Mouse (Mus musculus) lung, adult 2 months (tissue): ENCODE data around the gene Trim27. TPM values are rescaled to one million over a fixed set of nuclear protein-coding genes. Genes with fewer than 3 reads are reported as not detected.
A peak's percentile ranks its signal among the peaks of the same experiment; 100 is the strongest.

Source experiments
- DNase-seq: peaks from one replicate; pipeline ENCODE4 v3.0.0; 2022
- H3K4me1 ChIP-seq: fragments of 200-500 bp; 2 replicates; pipeline ENCODE4 v1.6.1; 2011; ENCODE audit warnings: low read length; ENCODE audit not compliant: control insufficient read depth, insufficient read depth
- H3K4me3 ChIP-seq: fragments of 200-500 bp; replicated peaks from 2 replicates; pipeline ENCODE3; 2011; ENCODE audit warnings: low read depth, mild to moderate bottlenecking, control low read depth, low read length; ENCODE audit errors: extremely low read depth
- CTCF ChIP-seq: fragments of 200-500 bp; IDR thresholded peaks from 2 replicates; pipeline ENCODE4 v1.5.1; 2011; ENCODE audit warnings: mild to moderate bottlenecking, low read length, control low read depth; ENCODE audit not compliant: insufficient read depth
- POLR2A ChIP-seq: fragments of 200-500 bp; IDR thresholded peaks from 2 replicates; pipeline ENCODE4 v1.6.1; 2011; ENCODE audit warnings: low read depth, mild to moderate bottlenecking, control low read depth, low read length, borderline replicate concordance; ENCODE audit errors: extremely low read depth
- WGBS: fragments of 180-500 bp; shearing (Covaris S2); methylation state at CpG from one replicate; pipeline ENCODE4 v1.1.7; 2018; 5-methylcytosine and 5-hydroxymethylcytosine counted together
- polyA plus RNA-seq: library from polyadenylated mRNA; depleted of rRNA; stranded (reverse); fragments of >200 nt; gene quantifications from 2 replicates; pipeline ENCODE4 v1.2.3, GENCODE M21; 2012

Trim27 gene
- polyA plus RNA-seq, 1 experiment, result 34.8 TPM

DNA sequence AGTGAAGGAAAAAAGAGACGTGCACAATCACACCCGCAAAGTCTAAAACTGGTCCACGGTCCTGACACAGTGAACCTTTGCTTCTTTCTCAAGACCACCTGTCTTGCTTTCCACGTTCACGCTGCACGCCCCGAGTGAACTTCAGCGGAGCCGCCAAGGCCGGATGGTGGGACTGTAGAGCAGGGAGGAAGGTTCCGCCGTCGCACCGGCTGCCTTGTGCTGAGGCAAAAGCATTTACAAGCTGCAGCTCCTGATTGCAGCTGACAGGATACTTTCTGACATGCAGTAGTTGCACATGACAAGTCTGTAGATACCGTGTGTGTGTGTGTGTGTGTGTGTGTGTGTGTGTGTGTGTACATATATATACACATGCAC is 8.1 kb upstream of the Trim27 start:
- Histone ChIP-seq H3K4me3 (no peak overlapping the region), H3K4me1 (no peaks in the 10 kb centered on the region; the same call in 1 of the 2 replicates)
- TF ChIP-seq POLR2A, result no peak
- TF ChIP-seq CTCF, result no peak
- no peak for DNase-seq
- WGBS, result 36% methylated on average over 15 of the region's 15 CpGs

DNA sequence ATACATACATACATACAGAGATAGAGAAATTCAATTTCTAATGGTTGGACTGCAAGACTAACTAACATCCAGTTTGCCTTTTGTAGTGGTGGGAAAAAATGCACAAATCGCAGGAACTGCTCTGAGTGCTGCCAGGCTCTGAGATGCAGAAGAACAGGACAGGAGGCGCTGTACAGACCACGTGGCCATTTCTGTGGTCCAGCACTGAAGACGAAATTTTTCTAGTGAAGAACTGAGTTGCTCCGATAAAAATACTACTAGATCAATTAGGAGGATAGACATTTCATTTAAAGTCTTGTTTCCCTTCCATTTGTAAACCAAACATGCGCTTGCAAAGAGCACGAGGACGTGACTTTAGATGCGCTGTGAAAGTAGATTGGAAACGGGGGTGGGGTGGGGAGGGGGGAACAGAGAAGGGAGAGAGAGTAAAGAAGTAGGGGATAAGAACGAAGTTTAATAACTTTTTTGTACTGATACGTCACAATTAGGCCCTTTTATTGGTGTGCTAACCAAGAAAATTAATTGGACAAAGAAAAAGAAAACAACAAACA is 7.6 kb upstream of the Trim27 start:
- DNase-seq, result no peak
- TF ChIP-seq CTCF (no peak), POLR2A (no peak)
- WGBS, result 3% methylated on average over 12 of the region's 12 CpGs
- Histone ChIP-seq H3K4me1 (no peaks in the 10 kb centered on the region; the same call in 1 of the 2 replicates), H3K4me3 (peak overlapping the region; percentile 51)

GRCm38 (mm10) chr13:21172241-21173027 is 6.8 kb upstream of the Trim27 start:
- 2% methylated on average over 16 of the region's 16 CpGs for WGBS
- TF ChIP-seq CTCF (no peak), POLR2A (no peak)
- H3K4me1 ChIP-seq, result no peaks in the 10 kb centered on the region; the same call in 1 of the 2 replicates
- peak overlapping the region; percentile 65 for H3K4me3 ChIP-seq
- DNase-seq, result peak; percentile 41

DNA sequence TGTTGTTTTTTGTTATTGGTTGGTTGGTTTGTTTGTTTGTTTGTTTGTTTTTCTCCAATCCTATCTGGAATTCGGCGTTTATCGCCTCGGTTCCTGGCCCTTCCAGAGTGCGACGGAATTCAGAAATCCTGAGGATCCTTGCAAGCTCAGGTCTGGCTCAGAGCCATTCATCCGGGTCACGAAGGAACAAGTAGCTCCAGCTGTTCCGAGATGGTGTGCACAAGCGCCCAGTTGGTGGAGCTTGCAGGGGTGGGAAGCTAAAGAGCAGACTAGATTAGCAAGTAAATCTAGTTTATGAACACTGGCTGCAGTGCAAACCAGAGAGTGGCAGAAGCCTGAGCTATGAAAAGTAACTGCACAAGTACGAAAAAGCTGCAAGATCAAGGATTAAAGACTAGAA is 6.2 kb upstream of the Trim27 start:
- DNase-seq, result peak; percentile 75
- TF ChIP-seq CTCF, result no peak
- Histone ChIP-seq H3K4me1 (no peaks in the 10 kb centered on the region; the same call in 1 of the 2 replicates), H3K4me3 (peak overlapping the region; percentile 53)
- 1% methylated on average over 11 of the region's 11 CpGs for WGBS

DNA sequence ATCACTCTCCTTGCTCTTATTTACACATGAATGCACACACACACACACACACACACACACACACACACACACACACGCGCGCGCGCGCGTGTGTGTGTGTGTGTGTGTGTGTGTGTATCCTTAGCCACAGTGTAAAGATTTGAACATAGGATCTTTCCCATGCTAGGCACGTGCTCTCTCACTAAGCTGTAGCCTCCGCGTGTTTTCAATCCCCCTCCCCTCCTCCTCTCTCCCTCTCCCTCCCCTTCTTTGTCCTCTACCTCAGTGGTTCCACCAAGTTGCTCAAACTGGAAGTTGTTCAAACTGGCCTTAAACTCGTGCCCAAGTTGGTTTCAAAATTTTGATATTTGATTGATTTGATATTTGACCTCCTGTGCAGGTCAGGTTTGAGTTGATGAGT is 2.5 kb upstream of the Trim27 start:
- WGBS, result 71% methylated on average over 11 of the region's 11 CpGs
- H3K4me3 ChIP-seq, result no peak overlapping the region
- H3K4me1 ChIP-seq, result peaks cover 2% of the 10 kb centered on the region; the same call in 1 of the 2 replicates

DNA sequence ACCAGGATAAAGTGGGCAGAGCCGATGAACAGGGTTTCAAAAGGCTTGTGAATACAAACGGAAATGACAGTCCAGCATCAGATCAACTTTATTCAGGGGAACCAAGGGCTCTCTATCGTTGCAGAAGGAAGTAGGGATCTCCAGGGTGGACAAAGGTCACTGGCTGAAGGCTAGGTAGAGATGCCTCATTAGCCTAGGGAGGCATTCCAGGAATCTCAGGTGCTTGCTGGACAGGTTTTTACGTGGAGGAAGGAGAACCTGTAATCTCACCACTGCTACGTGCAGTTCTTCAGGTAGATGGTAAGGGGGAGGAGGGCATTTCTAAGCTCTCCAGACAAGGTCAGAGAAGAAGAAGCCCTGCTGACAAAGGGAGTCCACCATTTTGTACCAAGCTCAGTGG is 1.6 kb upstream of the Trim27 start:
- no peak overlapping the region for H3K4me3 ChIP-seq
- DNase-seq, result no peak
- 54% methylated on average over 5 of the region's 5 CpGs for WGBS
- no peak for TF ChIP-seq CTCF
- TF ChIP-seq POLR2A, result no peak
- H3K4me1 ChIP-seq, result peaks cover 2% of the 10 kb centered on the region; the same call in 1 of the 2 replicates

More for the DNA sequence above, 2.5 kb upstream of the Trim27 start:
- DNase-seq, result no peak
- TF ChIP-seq CTCF, result no peak
- no peak for TF ChIP-seq POLR2A

DNA sequence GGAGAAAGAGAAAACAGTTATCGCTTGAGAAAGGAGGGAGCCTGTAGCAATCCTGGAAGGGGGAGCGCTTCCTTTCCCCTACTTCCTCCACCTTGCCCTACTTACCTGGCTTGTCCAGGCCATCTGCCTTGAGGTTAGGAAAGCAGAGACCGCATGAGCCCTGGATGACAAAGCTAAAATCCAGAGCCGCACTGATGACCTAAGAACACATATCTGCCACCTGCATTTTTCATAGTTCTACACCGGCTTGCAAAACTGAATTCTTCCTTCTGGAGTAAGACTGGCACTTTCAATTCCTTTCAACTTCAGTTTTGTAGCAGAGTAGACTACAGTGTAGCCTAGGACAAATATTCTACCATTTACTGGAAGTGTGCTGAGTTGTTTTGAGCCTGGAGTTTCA is 881 bp upstream of the Trim27 start:
- no peak overlapping the region for H3K4me3 ChIP-seq
- TF ChIP-seq CTCF, result no peak
- no peak for TF ChIP-seq POLR2A
- WGBS, result 80% methylated on average over 5 of the region's 5 CpGs
- no peak for DNase-seq
- H3K4me1 ChIP-seq, result peaks cover 2% of the 10 kb centered on the region; the same call in 1 of the 2 replicates

DNA sequence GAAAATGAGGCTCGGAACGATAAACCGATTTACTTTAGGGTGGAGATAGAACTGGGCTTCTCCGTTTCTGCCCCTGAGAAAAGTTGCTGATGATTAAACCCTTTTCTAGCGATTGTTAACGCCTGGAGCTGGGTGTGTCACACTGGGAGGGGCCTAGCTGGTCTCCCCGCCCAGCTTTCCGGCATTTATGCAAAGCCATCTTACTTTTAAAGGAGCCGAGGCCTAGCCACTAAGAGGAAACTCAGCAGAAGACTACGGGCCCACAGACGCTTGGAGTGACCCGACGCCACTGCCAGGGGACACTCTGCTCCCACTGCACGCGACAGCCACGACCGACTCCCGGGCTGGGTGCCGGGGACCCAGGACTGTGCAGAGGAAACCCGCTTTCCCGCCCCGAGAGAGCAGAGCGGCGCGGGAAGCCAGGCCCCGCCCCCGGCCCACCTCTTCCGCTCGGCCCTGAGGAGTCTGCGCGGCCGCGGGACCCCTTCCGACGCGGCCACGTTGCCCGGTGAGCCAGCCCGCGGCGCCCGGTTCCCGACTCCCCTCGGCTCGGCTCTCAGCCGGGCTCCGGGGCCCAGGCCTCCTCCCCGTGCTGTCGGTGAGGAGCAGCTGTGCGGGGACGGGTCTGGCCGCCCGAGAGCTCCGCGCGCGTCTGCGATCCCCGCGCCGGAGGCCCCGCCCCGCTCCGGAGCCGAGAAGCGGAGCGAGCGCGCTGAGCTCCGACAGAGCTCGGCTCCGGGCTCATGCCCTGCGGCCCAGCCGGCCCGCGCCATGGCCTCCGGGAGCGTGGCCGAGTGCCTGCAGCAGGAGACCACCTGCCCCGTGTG is 692 bp downstream of the Trim27 start:
- TF ChIP-seq CTCF (no peak), POLR2A (peak; percentile 42; the same call in 1 of the 2 replicates)
- DNase-seq, result peak; percentile 95

DNA sequence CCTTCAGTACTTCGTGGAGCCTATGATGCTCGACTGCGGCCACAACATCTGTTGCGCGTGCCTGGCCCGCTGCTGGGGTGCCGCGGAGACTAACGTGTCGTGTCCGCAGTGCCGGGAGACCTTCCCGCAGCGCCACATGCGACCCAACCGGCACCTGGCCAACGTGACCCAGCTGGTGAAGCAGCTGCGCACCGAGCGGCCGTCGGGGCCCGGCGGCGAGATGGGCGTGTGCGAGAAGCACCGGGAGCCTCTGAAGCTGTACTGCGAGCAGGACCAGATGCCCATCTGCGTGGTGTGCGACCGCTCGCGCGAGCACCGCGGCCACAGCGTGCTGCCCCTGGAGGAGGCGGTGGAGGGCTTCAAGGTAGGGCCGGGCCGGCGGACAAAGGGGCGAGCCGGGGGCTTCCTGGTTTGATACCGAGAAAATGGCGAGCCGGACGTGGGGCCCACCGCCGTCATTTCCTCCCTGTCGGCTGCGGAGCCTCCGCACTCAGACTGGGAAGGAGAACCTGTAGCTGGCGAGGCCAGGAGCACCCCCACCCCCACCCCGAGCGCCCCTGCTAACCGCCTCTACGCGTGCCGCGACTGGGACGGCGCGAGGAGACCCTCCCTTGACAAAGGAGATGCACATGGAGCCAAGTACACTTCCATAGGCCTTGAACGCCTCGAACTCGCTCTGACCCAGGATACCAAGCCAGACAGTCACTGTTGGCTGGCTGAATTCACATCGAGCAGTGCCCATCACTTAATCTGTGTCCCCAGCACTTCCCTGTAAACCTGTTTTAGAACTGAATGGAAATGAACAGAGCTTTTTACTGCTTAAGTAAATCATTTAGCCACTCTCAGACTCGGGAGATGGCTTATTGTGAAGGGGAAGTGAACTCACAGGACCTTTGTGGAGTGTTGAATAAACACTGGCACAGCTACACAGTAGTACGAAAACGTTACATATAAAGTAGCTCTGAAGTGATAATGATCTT is 1.6 kb downstream of the Trim27 start:
- Histone ChIP-seq H3K4me1 (peaks cover 2% of the 10 kb centered on the region; the same call in 1 of the 2 replicates), H3K4me3 (peak overlapping the region; percentile 98)
- TF ChIP-seq CTCF (no peak), POLR2A (0 out of 2 replicates have a peak, but pooled peaks have one; percentile 4)
- DNase-seq, result peak; percentile 61
- under 1% methylated on average over 71 of the region's 71 CpGs for WGBS

More for the DNA sequence above, 692 bp downstream of the Trim27 start:
- Histone ChIP-seq H3K4me3 (peak overlapping the region; percentile 98), H3K4me1 (peaks cover 2% of the 10 kb centered on the region; the same call in 1 of the 2 replicates)
- WGBS, result under 1% methylated on average over 80 of the region's 80 CpGs
